Mouse (Mus musculus): ENCODE measurements around the gene Pakap.

DNA sequence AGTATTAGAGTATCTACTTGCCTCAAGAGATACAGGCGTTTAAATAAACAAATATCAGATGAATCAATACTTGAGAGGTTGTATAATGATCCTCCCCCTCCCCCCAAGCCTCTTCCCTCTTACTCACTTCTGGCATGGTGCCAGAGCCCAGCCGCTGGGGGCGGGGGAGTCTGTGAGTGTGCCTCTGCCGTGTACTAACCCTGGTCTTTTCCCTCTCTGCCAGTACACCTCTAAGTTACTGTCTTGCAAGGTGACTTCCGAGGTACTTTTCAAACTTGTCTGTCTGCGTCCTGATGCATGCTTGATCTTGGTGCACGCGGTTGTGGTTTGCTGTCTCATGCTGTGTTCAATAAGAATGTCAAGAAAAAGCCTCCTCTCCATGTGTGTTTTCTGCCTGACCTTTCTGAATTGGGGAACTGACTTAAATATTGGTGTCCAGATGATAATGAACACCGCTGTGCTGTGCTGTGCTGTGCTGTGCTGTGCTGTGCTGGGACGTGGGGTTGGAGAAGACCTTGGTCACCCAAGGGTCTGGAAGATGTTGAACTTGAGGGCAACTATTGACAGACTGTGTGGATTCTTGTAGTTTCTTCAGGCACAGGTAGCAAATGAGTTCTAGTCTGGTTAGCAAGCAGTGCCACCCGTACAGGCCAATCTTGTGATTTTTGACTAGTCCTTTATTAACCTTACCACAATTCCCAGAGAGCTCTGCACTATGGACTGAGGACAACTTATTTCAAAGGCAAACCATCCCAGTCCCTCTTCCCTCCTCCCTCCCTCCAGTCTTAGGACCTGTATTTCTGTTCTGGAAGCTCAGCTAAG is 318.3 kb downstream of the Pakap start:
- TF ChIP-seq CTCF (IDR thresholded peaks at IDR 0.05; ENCODE audit: low read depth, low read length) (no peak), POLR2A (IDR thresholded peaks at IDR 0.05; ENCODE audit: extremely low read depth, insufficient read depth, low read length) (no peak)

All from liver, adult 2 months (tissue).